Mouse (Mus musculus) stomach, postnatal 0 days (tissue): ENCODE measurements at regions not wholly inside any gene's neighbourhood (a gene's known extent, or its start where the extent isn't known, plus 50 kb on each side); places are given as distances from the start of the nearest gene placed in this dataset.

Experiments used
- ATAC-seq: fragments of 200-750 bp; cut with Nextera tagmentation; 2 replicates; pipeline ENCODE4 v1.8.0; 2017; ENCODE audit not compliant: low FRiP score, low TSS enrichment
- DNase-seq: peaks from one replicate; pipeline ENCODE4 v3.0.0-alpha.2; 2016; ENCODE audit warnings: low spot score
- H3K27ac ChIP-seq: fragments of 300-500 bp; sonication (generic); replicated peaks from 2 replicates; pipeline ENCODE4 v1.5.1; 2014; ENCODE audit warnings: mild to moderate bottlenecking, control low read depth
- H3K27me3 ChIP-seq: fragments of 300-500 bp; sonication (generic); 2 replicates; pipeline ENCODE4 v1.6.1; 2014; ENCODE audit warnings: low read length; ENCODE audit not compliant: control insufficient read depth, insufficient read depth
- H3K36me3 ChIP-seq: fragments of 300-500 bp; sonication (generic); 2 replicates; pipeline ENCODE4 v1.6.1; 2014; ENCODE audit warnings: low read length, mixed read lengths; ENCODE audit not compliant: control insufficient read depth, insufficient read depth
- H3K4me1 ChIP-seq: fragments of 300-500 bp; sonication (generic); replicated peaks from 2 replicates; pipeline ENCODE4 v1.6.1; 2014; ENCODE audit warnings: antibody characterized with exemption; ENCODE audit not compliant: control insufficient read depth, insufficient read depth
- H3K4me2 ChIP-seq: fragments of 300-500 bp; sonication (generic); replicated peaks from 2 replicates; pipeline ENCODE4 v1.6.1; 2014; ENCODE audit warnings: low read depth, mild to moderate bottlenecking, control low read depth, moderate library complexity
- H3K4me3 ChIP-seq: fragments of 300-500 bp; sonication (generic); 2 replicates; pipeline ENCODE4 v1.5.1; 2014; ENCODE audit warnings: low read depth, low read length, control low read depth
- H3K9ac ChIP-seq: fragments of 300-500 bp; sonication (generic); 2 replicates; pipeline ENCODE4 v1.6.1; 2014; ENCODE audit warnings: mild to moderate bottlenecking, low read length, control low read depth, mixed read lengths
- H3K9me3 ChIP-seq: fragments of 300-500 bp; sonication (generic); 2 replicates; pipeline ENCODE4 v1.6.1; 2016; ENCODE audit warnings: low read length; ENCODE audit not compliant: control insufficient read depth
- CTCF ChIP-seq: IDR thresholded peaks from 2 replicates; pipeline ENCODE4 v1.5.1; 2016; ENCODE audit warnings: antibody characterized with exemption, low read depth, mild to moderate bottlenecking, moderate library complexity
- EP300 ChIP-seq: optimal IDR thresholded peaks from 2 replicates; pipeline ENCODE3; 2016; ENCODE audit warnings: antibody characterized with exemption
- WGBS: fragments of 180-500 bp; shearing (Covaris S2); extraction: QIAGEN DNeasy Blood & Tissue Kit; methylation state at CpG from one replicate; pipeline ENCODE4 v1.1.7; 2014; 5-methylcytosine and 5-hydroxymethylcytosine counted together

DNA sequence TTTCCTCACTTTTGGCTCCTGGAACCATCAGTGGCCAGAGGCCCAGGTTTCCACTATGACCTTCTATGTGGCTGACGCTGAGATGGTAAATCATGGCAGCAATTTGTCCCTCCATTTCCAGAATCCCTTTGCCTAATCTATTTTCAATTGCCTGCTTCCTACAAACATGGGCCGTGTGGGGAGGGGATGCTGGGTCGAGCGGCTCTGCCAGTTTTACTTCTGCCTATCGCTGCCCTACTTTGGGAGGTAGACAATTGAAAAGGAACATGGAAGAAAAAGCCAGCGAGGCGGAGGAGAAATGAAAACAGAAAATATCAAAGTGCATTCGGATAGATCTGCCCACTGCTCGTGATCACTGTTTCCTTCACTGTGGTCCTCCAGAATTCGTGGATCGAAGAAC is 123.3 kb upstream of the Nrp1 start:
- H3K4me3 ChIP-seq, result no peak overlapping the region
- H3K27me3 ChIP-seq, result no peaks in the 10 kb centered on the region
- ATAC-seq, result no peak
- no peaks in the 10 kb centered on the region for H3K9me3 ChIP-seq
- no peak overlapping the region for H3K27ac ChIP-seq
- H3K9ac ChIP-seq, result no peak overlapping the region
- H3K36me3 ChIP-seq, result no peaks in the 10 kb centered on the region
- TF ChIP-seq EP300, result no peak
- TF ChIP-seq CTCF, result no peak
- H3K4me2 ChIP-seq, result no peak overlapping the region
- no peak for DNase-seq
- 69% methylated on average over 11 of the region's 11 CpGs for WGBS
- no peaks in the 10 kb centered on the region for H3K4me1 ChIP-seq

DNA sequence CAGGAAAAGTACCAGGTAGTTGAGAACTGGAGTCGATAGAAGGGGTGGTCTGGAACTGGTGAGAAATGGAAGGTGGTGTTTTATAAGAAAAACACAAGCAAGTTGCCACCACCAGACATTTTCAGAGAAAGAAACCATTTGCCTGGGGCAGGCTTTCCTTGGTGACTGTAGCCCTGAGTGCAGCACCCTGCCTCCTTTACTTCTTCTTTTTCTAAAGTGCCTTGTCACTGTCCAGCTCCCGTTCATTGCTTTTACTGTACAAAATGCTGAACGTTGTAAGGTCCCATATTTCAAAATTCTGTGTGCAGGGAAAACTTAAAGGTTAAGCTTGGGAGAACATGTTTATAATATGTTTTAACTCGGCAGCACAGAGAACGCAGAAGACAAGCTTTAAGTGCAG is 122.9 kb upstream of the Nrp1 start:
- TF ChIP-seq EP300 (no peak), CTCF (no peak)
- 39% methylated on average over 5 of the region's 5 CpGs for WGBS

DNA sequence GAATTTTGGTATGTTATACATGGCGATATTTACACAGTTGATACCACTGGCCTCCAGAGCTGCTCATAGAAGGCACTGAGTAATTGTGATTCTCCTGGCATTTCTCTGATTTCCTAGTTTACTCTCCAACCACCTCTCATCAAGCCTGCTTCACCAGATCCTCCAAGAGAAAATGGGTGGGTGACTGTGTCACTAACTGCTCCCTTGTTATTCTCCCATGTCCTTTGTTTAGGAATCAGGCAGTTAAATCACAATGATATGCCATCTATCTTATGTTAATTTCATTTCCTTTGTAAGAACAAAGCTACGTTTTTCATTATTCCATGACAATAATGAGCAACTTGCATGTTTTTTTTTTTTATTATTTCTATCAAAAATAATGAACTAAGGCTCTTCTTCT is 122.3 kb upstream of the Nrp1 start:
- H3K27ac ChIP-seq, result no peak overlapping the region
- ATAC-seq (no peak), DNase-seq (no peak)
- no peaks in the 10 kb centered on the region for H3K4me1 ChIP-seq
- TF ChIP-seq EP300 (no peak), CTCF (no peak)
- no peak overlapping the region for H3K4me2 ChIP-seq
- no peaks in the 10 kb centered on the region for H3K9me3 ChIP-seq
- no peaks in the 10 kb centered on the region for H3K36me3 ChIP-seq
- no peak overlapping the region for H3K9ac ChIP-seq
- no peak overlapping the region for H3K4me3 ChIP-seq
- 83% methylated on average over 2 of the region's 2 CpGs for WGBS
- no peaks in the 10 kb centered on the region for H3K27me3 ChIP-seq

More for the DNA sequence above, 122.9 kb upstream of the Nrp1 start:
- no peak overlapping the region for H3K4me2 ChIP-seq
- DNase-seq (no peak), ATAC-seq (no peak)
- no peaks in the 10 kb centered on the region for H3K4me1 ChIP-seq
- H3K9ac ChIP-seq, result no peak overlapping the region
- H3K4me3 ChIP-seq, result no peak overlapping the region
- no peaks in the 10 kb centered on the region for H3K36me3 ChIP-seq
- H3K9me3 ChIP-seq, result no peaks in the 10 kb centered on the region
- H3K27me3 ChIP-seq, result no peaks in the 10 kb centered on the region
- no peak overlapping the region for H3K27ac ChIP-seq

DNA sequence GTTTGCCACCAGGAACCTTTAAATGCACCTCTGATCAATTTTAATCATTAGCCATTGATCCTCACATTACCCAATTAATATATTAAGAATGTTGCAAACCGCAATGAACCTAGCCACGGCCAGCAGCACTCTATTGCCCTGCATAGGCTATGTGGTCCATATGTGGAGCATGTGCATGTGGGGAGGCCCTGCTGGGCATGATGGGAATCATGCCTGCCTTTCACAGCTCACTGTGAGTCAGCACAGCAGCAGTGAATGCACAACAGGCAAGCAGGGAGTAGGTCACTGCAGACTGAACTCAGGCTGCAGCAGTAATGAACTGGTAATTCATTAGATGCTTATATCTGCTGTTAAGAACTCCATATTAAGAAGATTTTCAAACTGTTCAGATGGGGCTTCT is 119.5 kb upstream of the Nrp1 start:
- Histone ChIP-seq H3K27ac (no peak overlapping the region), H3K36me3 (no peaks in the 10 kb centered on the region), H3K27me3 (no peaks in the 10 kb centered on the region), H3K4me1 (no peaks in the 10 kb centered on the region), H3K4me3 (no peak overlapping the region), H3K9me3 (no peaks in the 10 kb centered on the region), H3K9ac (no peak overlapping the region), H3K4me2 (no peak overlapping the region)
- 94% methylated on average over 2 of the region's 2 CpGs for WGBS
- ATAC-seq, result no peak
- no peak for TF ChIP-seq CTCF
- no peak for TF ChIP-seq EP300
- no peak for DNase-seq

DNA sequence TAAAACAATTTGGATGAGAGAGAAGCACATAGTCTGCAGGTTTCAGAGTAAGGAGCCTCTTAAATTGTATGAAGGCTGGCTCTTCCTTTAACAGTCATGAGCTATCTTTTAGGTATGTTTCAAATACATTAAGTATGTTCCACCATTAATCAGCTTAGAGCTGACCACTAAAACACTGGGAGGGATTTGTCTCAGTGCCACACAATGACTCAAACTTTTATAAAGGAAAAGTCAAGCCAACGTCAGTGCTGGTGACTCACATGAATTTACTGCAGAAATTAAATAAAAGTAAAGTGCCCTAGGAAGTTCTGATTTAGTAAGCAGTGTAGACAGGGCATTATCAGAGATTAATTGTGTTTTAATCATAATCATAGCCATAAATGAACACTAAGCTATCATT is 118.6 kb upstream of the Nrp1 start:
- Histone ChIP-seq H3K4me1 (no peaks in the 10 kb centered on the region), H3K4me3 (no peak overlapping the region), H3K27me3 (no peaks in the 10 kb centered on the region), H3K4me2 (no peak overlapping the region), H3K9ac (no peak overlapping the region), H3K36me3 (no peaks in the 10 kb centered on the region), H3K9me3 (no peaks in the 10 kb centered on the region), H3K27ac (no peak overlapping the region)
- DNase-seq, result no peak
- ATAC-seq, result no peak
- 7% methylated on average over 1 of the region's 1 CpGs for WGBS
- TF ChIP-seq EP300 (no peak), CTCF (no peak)

DNA sequence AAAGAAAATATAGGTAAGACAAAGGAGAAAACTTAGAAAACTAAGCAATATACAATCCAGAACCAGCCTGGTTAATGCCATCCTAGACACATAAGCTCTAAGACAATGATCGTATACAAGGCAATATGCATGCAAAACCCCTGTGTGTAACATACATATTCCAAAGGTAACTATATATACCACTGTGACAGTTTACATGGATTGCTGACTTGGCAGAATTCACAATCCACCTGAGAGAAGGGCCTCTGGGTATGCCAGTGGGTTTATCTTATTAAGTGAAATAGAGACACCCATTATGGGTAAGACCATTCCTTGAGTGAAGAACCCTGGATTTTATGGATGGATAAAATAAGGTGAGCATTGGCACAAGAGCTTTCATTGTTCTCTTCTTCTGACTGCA is 117.2 kb upstream of the Nrp1 start:
- DNase-seq, result no peak
- Histone ChIP-seq H3K27ac (no peak overlapping the region), H3K27me3 (no peaks in the 10 kb centered on the region), H3K4me2 (no peak overlapping the region), H3K4me3 (no peak overlapping the region), H3K9me3 (no peaks in the 10 kb centered on the region), H3K36me3 (no peaks in the 10 kb centered on the region), H3K9ac (no peak overlapping the region), H3K4me1 (no peaks in the 10 kb centered on the region)
- ATAC-seq, result no peak
- TF ChIP-seq EP300 (no peak), CTCF (no peak)
- WGBS, result 100% methylated on average over 1 of the region's 1 CpGs
